Mouse (Mus musculus): ENCODE data around the gene Nyx.

DNA sequence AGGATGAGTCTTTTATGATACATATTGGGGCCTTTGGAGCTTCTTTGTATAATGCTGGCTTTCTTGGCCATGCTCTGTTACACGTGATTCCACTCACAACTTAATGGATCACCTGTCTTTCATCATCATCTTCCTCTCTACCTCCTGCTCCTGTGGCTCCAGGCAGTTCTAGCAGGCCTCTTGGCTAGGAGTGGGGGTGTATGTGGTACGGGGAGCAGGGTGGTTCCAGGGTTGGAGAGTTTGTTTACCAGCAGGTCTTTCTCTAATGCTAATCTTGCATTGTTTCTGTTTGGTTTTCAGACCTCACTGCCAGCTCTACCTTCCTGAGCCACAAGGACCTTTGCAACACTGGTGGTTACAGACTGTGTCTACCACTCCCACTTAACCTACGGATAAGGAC lies at the start of gene Nyx:
- no peak for TF ChIP-seq CTCF (IDR thresholded peaks at IDR 0.05)
- no peak for TF ChIP-seq EP300 (IDR thresholded peaks at IDR 0.05; ENCODE audit: insufficient read depth, low read depth, low read length)
- no peak for TF ChIP-seq POLR2A (IDR thresholded peaks at IDR 0.05; ENCODE audit: insufficient read depth, low read depth, low read length)
